In genomic region chr11:3834421-3835098, GRCm38 (mm10) we compare ENCODE assay signal across 8 mouse cellular contexts. TPM values are rescaled to one million over a fixed set of nuclear protein-coding genes. Genes with fewer than 3 reads are reported as not detected.
DNase-seq lines count a peak whose midpoint lies in the region; ATAC-seq and TF ChIP-seq lines count a peak whose summit lies in the region.

No protein-coding gene starts in this region.

- H3K27me3 ChIP-seq in forebrain, embryonic 10.5 days (ENCODE audit: poor library complexity, severe bottlenecking), result peaks cover 13% of the 10 kb centered on the region; the same call in 1 of the 2 replicates
- peaks cover 4% of the 10 kb centered on the region; the same call in 1 of the 2 replicates for H3K27me3 ChIP-seq in forebrain, embryonic 12.5 days
- 0 out of 2 replicates have a peak, but pooled peaks cover 5% of the 10 kb centered on the region for H3K27me3 ChIP-seq in embryonic facial prominence, embryonic 15.5 days
- no peaks in the 10 kb centered on the region for H3K27me3 ChIP-seq in intestine, embryonic 14.5 days (replicated peaks; ENCODE audit: control insufficient read depth, insufficient read depth, low read length)
- no peaks in the 10 kb centered on the region for H3K27me3 ChIP-seq in liver, postnatal 0 days (ENCODE audit: insufficient read depth, low read length)
- H3K27me3 ChIP-seq in stomach, embryonic 14.5 days (ENCODE audit: control insufficient read depth, insufficient read depth, low read length), result no peaks in the 10 kb centered on the region

- ATAC-seq in forebrain, embryonic 12.5 days (ENCODE audit: low FRiP score), result no peak
- 0 out of 2 replicates have a peak, but pooled peaks have one; percentile 29 for ATAC-seq in embryonic facial prominence, embryonic 15.5 days (ENCODE audit: insufficient number of reproducible peaks, low FRiP score, low TSS enrichment, low read depth)
- peak; percentile 40; the same call in 1 of the 2 replicates for ATAC-seq in intestine, embryonic 14.5 days (replicated peaks; ENCODE audit: low FRiP score, low TSS enrichment, low read depth)
- no peak for ATAC-seq in liver, postnatal 0 days
- peak; percentile 28; the same call in 1 of the 2 replicates for ATAC-seq in stomach, embryonic 14.5 days (ENCODE audit: insufficient number of reproducible peaks, insufficient read depth, low FRiP score, low read depth)

- peak overlapping the region; percentile 31 for H3K4me3 ChIP-seq in forebrain, embryonic 10.5 days
- no peak overlapping the region for H3K4me3 ChIP-seq in forebrain, embryonic 12.5 days (replicated peaks)
- H3K4me3 ChIP-seq in embryonic facial prominence, embryonic 15.5 days (replicated peaks), result no peak overlapping the region
- H3K4me3 ChIP-seq in intestine, embryonic 14.5 days (ENCODE audit: low read depth, low read length), result no peak overlapping the region
- no peak overlapping the region for H3K4me3 ChIP-seq in liver, postnatal 0 days (ENCODE audit: low read depth, low read length)
- no peak overlapping the region for H3K4me3 ChIP-seq in stomach, embryonic 14.5 days (ENCODE audit: low read depth, low read length)

- H3K27ac ChIP-seq in forebrain, embryonic 10.5 days, result no peak overlapping the region
- no peak overlapping the region for H3K27ac ChIP-seq in forebrain, embryonic 12.5 days
- H3K27ac ChIP-seq in embryonic facial prominence, embryonic 15.5 days (replicated peaks), result no peak overlapping the region
- no peak overlapping the region for H3K27ac ChIP-seq in intestine, embryonic 14.5 days (ENCODE audit: low read depth)
- H3K27ac ChIP-seq in liver, postnatal 0 days (ENCODE audit: low read depth), result no peak overlapping the region
- H3K27ac ChIP-seq in stomach, embryonic 14.5 days (ENCODE audit: low read length), result no peak overlapping the region

- H3K9me3 ChIP-seq in forebrain, embryonic 10.5 days, result no peaks in the 10 kb centered on the region
- no peaks in the 10 kb centered on the region for H3K9me3 ChIP-seq in forebrain, embryonic 12.5 days
- no peaks in the 10 kb centered on the region for H3K9me3 ChIP-seq in embryonic facial prominence, embryonic 15.5 days (replicated peaks)
- no peaks in the 10 kb centered on the region for H3K9me3 ChIP-seq in intestine, embryonic 14.5 days (ENCODE audit: control insufficient read depth, low read length)
- H3K9me3 ChIP-seq in liver, postnatal 0 days (ENCODE audit: low read length), result no peaks in the 10 kb centered on the region
- H3K9me3 ChIP-seq in stomach, embryonic 14.5 days (ENCODE audit: control insufficient read depth, low read depth, low read length), result no peaks in the 10 kb centered on the region

- DNase-seq in forebrain, embryonic 10.5 days (ENCODE audit: extremely low spot score, low spot score), result peak; percentile 37
- DNase-seq in R1 (ENCODE audit: low read depth, low spot score), result peak; percentile 76
- peak; percentile 64 for DNase-seq in intestine, embryonic 14.5 days (ENCODE audit: low spot score)
- DNase-seq in liver, postnatal 0 days, result peak; percentile 63
- no peak for DNase-seq in frontal cortex, postnatal 36 days (ENCODE audit: low spot score in 2 of 2)

- peak; percentile 80 for TF ChIP-seq CTCF in liver, postnatal 0 days (IDR thresholded peaks at IDR 0.05; ENCODE audit: low read depth)

- H3K4me1 ChIP-seq in forebrain, embryonic 10.5 days, result peaks cover 11% of the 10 kb centered on the region; the same call in 1 of the 2 replicates
- no peaks in the 10 kb centered on the region for H3K4me1 ChIP-seq in forebrain, embryonic 12.5 days
- no peaks in the 10 kb centered on the region for H3K4me1 ChIP-seq in embryonic facial prominence, embryonic 15.5 days
- no peaks in the 10 kb centered on the region for H3K4me1 ChIP-seq in intestine, embryonic 14.5 days (replicated peaks; ENCODE audit: control insufficient read depth, insufficient read depth, low read length)
- H3K4me1 ChIP-seq in liver, postnatal 0 days (ENCODE audit: insufficient read depth), result 0 out of 2 replicates have a peak, but pooled peaks cover 3% of the 10 kb centered on the region
- no peaks in the 10 kb centered on the region for H3K4me1 ChIP-seq in stomach, embryonic 14.5 days (ENCODE audit: control insufficient read depth, insufficient read depth, low read length)

- 50% methylated on average over 13 of the region's 13 CpGs for WGBS in forebrain, embryonic 10.5 days
- WGBS in forebrain, embryonic 12.5 days, result 50% methylated on average over 13 of the region's 13 CpGs
- 48% methylated on average over 13 of the region's 13 CpGs for WGBS in embryonic facial prominence, embryonic 15.5 days
- WGBS in intestine, embryonic 14.5 days, result 47% methylated on average over 13 of the region's 13 CpGs
- WGBS in liver, postnatal 0 days (ENCODE audit: insufficient replicate concordance), result 41% methylated on average over 13 of the region's 13 CpGs
- WGBS in stomach, embryonic 14.5 days, result 43% methylated on average over 13 of the region's 13 CpGs

- no peak overlapping the region for H3K9ac ChIP-seq in forebrain, embryonic 12.5 days
- no peak overlapping the region for H3K9ac ChIP-seq in embryonic facial prominence, embryonic 15.5 days
- H3K9ac ChIP-seq in intestine, embryonic 14.5 days (ENCODE audit: low read length), result no peak overlapping the region
- H3K9ac ChIP-seq in liver, postnatal 0 days (replicated peaks), result no peak overlapping the region
- H3K9ac ChIP-seq in stomach, embryonic 14.5 days (replicated peaks; ENCODE audit: low read depth, low read length), result no peak overlapping the region

- H3K36me3 ChIP-seq in forebrain, embryonic 10.5 days (replicated peaks), result no peaks in the 10 kb centered on the region
- H3K36me3 ChIP-seq in forebrain, embryonic 12.5 days (replicated peaks), result no peaks in the 10 kb centered on the region
- H3K36me3 ChIP-seq in embryonic facial prominence, embryonic 15.5 days, result no peaks in the 10 kb centered on the region
- no peaks in the 10 kb centered on the region for H3K36me3 ChIP-seq in intestine, embryonic 14.5 days (ENCODE audit: control insufficient read depth, insufficient read depth, low read length)
- H3K36me3 ChIP-seq in liver, postnatal 0 days (replicated peaks; ENCODE audit: insufficient read depth, low read length), result no peaks in the 10 kb centered on the region
- no peaks in the 10 kb centered on the region for H3K36me3 ChIP-seq in stomach, embryonic 14.5 days (ENCODE audit: control insufficient read depth, insufficient read depth, low read length)

- no peak for TF ChIP-seq EP300 in liver, postnatal 0 days (IDR thresholded peaks at IDR 0.05; ENCODE audit: low read depth)

- H3K4me2 ChIP-seq in forebrain, embryonic 12.5 days, result no peak overlapping the region; the same call in 1 of the 2 replicates
- H3K4me2 ChIP-seq in embryonic facial prominence, embryonic 15.5 days (replicated peaks), result peak overlapping the region; percentile 30
- no peak overlapping the region; the same call in 1 of the 2 replicates for H3K4me2 ChIP-seq in intestine, embryonic 14.5 days (ENCODE audit: low read length)
- peak overlapping the region; percentile 18; the same call in 1 of the 2 replicates for H3K4me2 ChIP-seq in liver, postnatal 0 days (ENCODE audit: low read depth, low read length)
- H3K4me2 ChIP-seq in stomach, embryonic 14.5 days (replicated peaks; ENCODE audit: low read depth, low read length), result 0 out of 2 replicates have a peak overlapping the region, but pooled peaks have one; percentile 12

RNA-seq across cellular contexts. Expression of gene Osbp2, which starts 29.1 kb away (rescaled TPM):
- polyA plus RNA-seq in forebrain, embryonic 10.5 days (2016; fragmentation: Nextera tagmentation; extraction: Ambion mirVana), result 0.48 and 0.89 TPM in 2 replicates
- 3.4 and 4.0 TPM in 2 replicates for polyA plus RNA-seq in forebrain, embryonic 12.5 days (2016; fragmentation: Nextera tagmentation; extraction: Ambion mirVana)
- 1.1 and 1.3 TPM in 2 replicates for polyA plus RNA-seq in embryonic facial prominence, embryonic 15.5 days (2015; fragmentation: Nextera tagmentation; extraction: Ambion mirVana)
- polyA plus RNA-seq in intestine, embryonic 14.5 days (2014; fragmentation: Nextera tagmentation; extraction: Ambion mirVana), result 0.44 and 0.51 TPM in 2 replicates
- 0.07 TPM in 1 of 2 replicates, not detected in the other for polyA plus RNA-seq in liver, postnatal 0 days (2015; fragmentation: Nextera tagmentation; extraction: Ambion mirVana)
- polyA plus RNA-seq in stomach, embryonic 14.5 days (2014; fragmentation: Nextera tagmentation; extraction: Ambion mirVana), result 0.39 and 0.69 TPM in 2 replicates

Comparison
In these comparisons a context has a peak if more than half of its experiments do, and no peak if none do; other contexts are left out.
1. DNase-seq: peak in forebrain, embryonic 10.5 days (single experiment), R1 (single experiment), intestine, embryonic 14.5 days (single experiment) and liver, postnatal 0 days (single experiment); none in frontal cortex, postnatal 36 days (0 of 2).
2. ATAC-seq: peak in embryonic facial prominence, embryonic 15.5 days (single experiment), intestine, embryonic 14.5 days (single experiment) and stomach, embryonic 14.5 days (single experiment); none in forebrain, embryonic 12.5 days (single experiment) and liver, postnatal 0 days (single experiment).
3. H3K4me2 ChIP-seq: peak in embryonic facial prominence, embryonic 15.5 days (single experiment), liver, postnatal 0 days (single experiment) and stomach, embryonic 14.5 days (single experiment); none in forebrain, embryonic 12.5 days (single experiment) and intestine, embryonic 14.5 days (single experiment).